Mouse (Mus musculus): Measurements from ENCODE around the gene Ubxn11. TPM values are rescaled to one million over a fixed set of nuclear protein-coding genes. Genes with fewer than 3 reads are reported as not detected.
"Not testable (repeated sequence)": the region's sequence is repeated elsewhere in the genome, so short reads cannot be mapped to it uniquely, and the experiment has no call there.

Gene Ubxn11
- polyA plus RNA-seq, 1 experiment, result 45.4 TPM

- Histone ChIP-seq H3K4me1 (ENCODE audit: control insufficient read depth, insufficient read depth, low read length) (peaks cover 2% of the 10 kb centered on the region; the same call in 1 of the 2 replicates), H3K27ac (ENCODE audit: insufficient read depth, low read length) (no peak overlapping the region), H3K4me3 (ENCODE audit: insufficient read depth, low read length) (no peak overlapping the region)
- no peak for TF ChIP-seq POLR2A (IDR thresholded peaks at IDR 0.05; ENCODE audit: extremely low read depth, insufficient read depth, low read length)
- no peak for TF ChIP-seq CTCF (IDR thresholded peaks at IDR 0.05; ENCODE audit: extremely low read depth, insufficient read depth, low read length)
These were observed 52.0 kb downstream of the Ubxn11 start for GRCm38 (mm10) chr4:134154354-134154753.

- Histone ChIP-seq H3K27ac (ENCODE audit: insufficient read depth, low read length) (no peak overlapping the region), H3K4me1 (ENCODE audit: control insufficient read depth, insufficient read depth, low read length) (peaks cover 2% of the 10 kb centered on the region; the same call in 1 of the 2 replicates), H3K4me3 (ENCODE audit: insufficient read depth, low read length) (no peak overlapping the region)
- no peak for TF ChIP-seq CTCF (IDR thresholded peaks at IDR 0.05; ENCODE audit: extremely low read depth, insufficient read depth, low read length)
- TF ChIP-seq POLR2A (IDR thresholded peaks at IDR 0.05; ENCODE audit: extremely low read depth, insufficient read depth, low read length), result no peak
These were observed 53.2 kb downstream of the Ubxn11 start for GRCm38 (mm10) chr4:134155531-134155930.

- TF ChIP-seq POLR2A (IDR thresholded peaks at IDR 0.05; ENCODE audit: extremely low read depth, insufficient read depth, low read length), result no peak
- TF ChIP-seq CTCF (IDR thresholded peaks at IDR 0.05; ENCODE audit: extremely low read depth, insufficient read depth, low read length), result no peak
- peaks cover 2% of the 10 kb centered on the region; the same call in 1 of the 2 replicates for H3K4me1 ChIP-seq (ENCODE audit: control insufficient read depth, insufficient read depth, low read length)
- H3K4me3 ChIP-seq (ENCODE audit: insufficient read depth, low read length), result no peak overlapping the region
- no peak overlapping the region for H3K27ac ChIP-seq (ENCODE audit: insufficient read depth, low read length)
These were observed 53.6 kb downstream of the Ubxn11 start for GRCm38 (mm10) chr4:134155961-134156465.

- Histone ChIP-seq H3K4me3 (ENCODE audit: insufficient read depth, low read length) (no peak overlapping the region), H3K27ac (ENCODE audit: insufficient read depth, low read length) (no peak overlapping the region), H3K4me1 (ENCODE audit: control insufficient read depth, insufficient read depth, low read length) (peaks cover 2% of the 10 kb centered on the region; the same call in 1 of the 2 replicates)
- peak; percentile 19; the same call in 1 of the 2 replicates for TF ChIP-seq POLR2A (IDR thresholded peaks at IDR 0.05; ENCODE audit: extremely low read depth, insufficient read depth, low read length)
- no peak for TF ChIP-seq CTCF (IDR thresholded peaks at IDR 0.05; ENCODE audit: extremely low read depth, insufficient read depth, low read length)
These were observed 54.4 kb downstream of the Ubxn11 start for GRCm38 (mm10) chr4:134156744-134157143.

GRCm38 (mm10) chr4:134157558-134157957 is 55.2 kb downstream of the Ubxn11 start:
- Histone ChIP-seq H3K27ac (ENCODE audit: insufficient read depth, low read length) (no peak overlapping the region), H3K4me1 (ENCODE audit: control insufficient read depth, insufficient read depth, low read length) (peaks cover 2% of the 10 kb centered on the region; the same call in 1 of the 2 replicates), H3K4me3 (ENCODE audit: insufficient read depth, low read length) (no peak overlapping the region)
- TF ChIP-seq POLR2A (IDR thresholded peaks at IDR 0.05; ENCODE audit: extremely low read depth, insufficient read depth, low read length), result no peak
- no peak for TF ChIP-seq CTCF (IDR thresholded peaks at IDR 0.05; ENCODE audit: extremely low read depth, insufficient read depth, low read length)

- Histone ChIP-seq H3K4me3 (ENCODE audit: insufficient read depth, low read length) (no peak overlapping the region), H3K4me1 (ENCODE audit: control insufficient read depth, insufficient read depth, low read length) (peaks cover 2% of the 10 kb centered on the region; the same call in 1 of the 2 replicates), H3K27ac (ENCODE audit: insufficient read depth, low read length) (no peak overlapping the region)
- no peak for TF ChIP-seq CTCF (IDR thresholded peaks at IDR 0.05; ENCODE audit: extremely low read depth, insufficient read depth, low read length)
- no peak for TF ChIP-seq POLR2A (IDR thresholded peaks at IDR 0.05; ENCODE audit: extremely low read depth, insufficient read depth, low read length)
These were observed 56.4 kb downstream of the Ubxn11 start for GRCm38 (mm10) chr4:134158774-134159173.

GRCm38 (mm10) chr4:134160071-134160470 is 57.7 kb downstream of the Ubxn11 start:
- H3K27ac ChIP-seq (ENCODE audit: insufficient read depth, low read length); H3K4me1 ChIP-seq (ENCODE audit: control insufficient read depth, insufficient read depth, low read length): not testable (repeated sequence)
- H3K4me3 ChIP-seq (ENCODE audit: insufficient read depth, low read length), result peak overlapping the region; percentile 31

- H3K4me1 ChIP-seq (ENCODE audit: control insufficient read depth, insufficient read depth, low read length), result no peaks in the 10 kb centered on the region
- H3K4me3 ChIP-seq (ENCODE audit: insufficient read depth, low read length), result no peak overlapping the region
- TF ChIP-seq POLR2A (IDR thresholded peaks at IDR 0.05; ENCODE audit: extremely low read depth, insufficient read depth, low read length) (no peak), CTCF (IDR thresholded peaks at IDR 0.05; ENCODE audit: extremely low read depth, insufficient read depth, low read length) (no peak)
- no peak overlapping the region for H3K27ac ChIP-seq (ENCODE audit: insufficient read depth, low read length)
These were observed 62.2 kb downstream of the Ubxn11 start for GRCm38 (mm10) chr4:134164591-134164990.

- no peak overlapping the region for H3K27ac ChIP-seq (ENCODE audit: insufficient read depth, low read length)
- no peaks in the 10 kb centered on the region for H3K4me1 ChIP-seq (ENCODE audit: control insufficient read depth, insufficient read depth, low read length)
- TF ChIP-seq CTCF (IDR thresholded peaks at IDR 0.05; ENCODE audit: extremely low read depth, insufficient read depth, low read length), result no peak
- no peak for TF ChIP-seq POLR2A (IDR thresholded peaks at IDR 0.05; ENCODE audit: extremely low read depth, insufficient read depth, low read length)
- H3K4me3 ChIP-seq (ENCODE audit: insufficient read depth, low read length), result no peak overlapping the region
These were observed 62.7 kb downstream of the Ubxn11 start for GRCm38 (mm10) chr4:134165024-134165423.

GRCm38 (mm10) chr4:134165548-134166465 is 63.4 kb downstream of the Ubxn11 start:
- Histone ChIP-seq H3K4me1 (ENCODE audit: control insufficient read depth, insufficient read depth, low read length) (no peaks in the 10 kb centered on the region), H3K4me3 (ENCODE audit: insufficient read depth, low read length) (no peak overlapping the region), H3K27ac (ENCODE audit: insufficient read depth, low read length) (no peak overlapping the region)
- no peak for TF ChIP-seq CTCF (IDR thresholded peaks at IDR 0.05; ENCODE audit: extremely low read depth, insufficient read depth, low read length)
- no peak for TF ChIP-seq POLR2A (IDR thresholded peaks at IDR 0.05; ENCODE audit: extremely low read depth, insufficient read depth, low read length)

Data from cortical plate, adult 2 months (tissue).